Mouse (Mus musculus) heart, adult 18-20 months (tissue): ENCODE results near the gene Snx25. TPM values are rescaled to one million over a fixed set of nuclear protein-coding genes. Genes with fewer than 3 reads are reported as not detected.

Source experiments
- DNase-seq, 2 experiments: peaks; one replicate each; pipeline ENCODE4 v3.0.0; 2021 to 2022; ENCODE audit warnings: mixed read lengths in 1 of 2
- total RNA-seq, 2 experiments: library from RNA; stranded (reverse); gene quantifications; 2 replicates each; pipeline ENCODE4 v1.2.3; 2021

Gene Snx25
- total RNA-seq, 2 experiments from 2014 or later: 8.1 to 8.3 TPM

DNA sequence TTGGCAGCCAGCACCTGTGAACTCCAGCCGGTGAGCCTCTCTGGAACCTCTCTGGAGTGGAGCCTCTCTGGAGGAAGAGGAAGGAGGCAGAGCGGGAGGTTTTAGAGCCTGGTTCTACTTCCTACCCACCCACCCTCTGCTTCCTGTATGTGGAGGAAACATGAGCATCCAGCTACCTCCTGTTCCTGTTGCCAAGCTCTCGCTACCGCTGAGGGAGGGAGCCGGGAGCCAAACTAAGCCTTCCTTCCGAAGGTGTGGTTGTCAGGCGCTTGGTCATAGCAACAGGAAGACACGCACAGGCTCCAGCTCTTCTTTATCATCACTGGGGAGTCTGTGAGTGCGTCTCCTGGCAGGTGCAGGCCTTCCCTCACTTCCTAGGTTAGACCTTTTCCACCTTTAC, 129.8 kb downstream of the Snx25 start:
- DNase-seq: peak; percentile 25 to 71

DNA sequence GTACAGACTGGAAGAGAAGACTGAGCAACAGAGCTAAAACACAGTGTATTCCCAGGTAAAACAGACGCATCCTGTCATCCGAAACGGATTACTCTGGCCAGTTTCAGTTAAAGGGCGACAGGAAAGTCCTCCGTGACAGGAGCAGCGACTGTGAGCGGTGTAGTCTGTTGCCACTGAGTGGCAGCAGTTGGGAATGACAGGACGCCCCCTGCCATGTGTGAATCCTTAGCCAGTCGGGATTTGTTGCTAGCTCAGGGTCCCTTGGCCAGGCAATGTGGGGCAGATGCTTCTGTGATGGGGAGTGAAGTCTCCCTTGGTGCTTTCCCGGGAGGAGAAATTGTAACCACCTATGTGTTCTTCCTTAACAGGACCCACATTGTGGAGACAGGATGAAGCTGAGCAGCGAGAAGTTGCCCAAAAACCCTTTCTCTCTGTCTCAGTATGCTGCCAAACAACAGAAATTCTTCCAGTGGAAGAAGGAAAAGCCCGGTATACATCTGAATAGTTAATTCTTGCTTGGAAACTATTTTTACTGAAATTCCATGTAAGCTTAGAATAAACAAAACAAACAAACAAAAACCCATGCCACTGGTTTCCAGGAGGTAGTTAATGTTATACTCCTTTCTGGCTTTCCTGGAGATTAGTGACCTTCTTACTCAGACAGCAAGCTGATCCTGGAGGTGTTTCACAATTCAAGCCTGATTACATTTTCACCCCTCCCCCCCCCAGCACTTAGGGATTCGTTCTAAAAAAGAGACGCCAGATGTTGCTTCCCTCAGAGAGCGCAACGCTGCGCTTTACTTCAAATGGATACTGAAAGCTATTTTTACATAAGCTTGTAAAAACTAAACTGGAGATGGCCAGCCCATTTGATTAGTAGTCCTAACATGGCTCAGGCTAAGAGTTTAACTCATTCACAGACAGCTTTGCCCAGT, 140.9 kb downstream of the Snx25 start:
- peak; percentile 31 to 54 for DNase-seq

DNA sequence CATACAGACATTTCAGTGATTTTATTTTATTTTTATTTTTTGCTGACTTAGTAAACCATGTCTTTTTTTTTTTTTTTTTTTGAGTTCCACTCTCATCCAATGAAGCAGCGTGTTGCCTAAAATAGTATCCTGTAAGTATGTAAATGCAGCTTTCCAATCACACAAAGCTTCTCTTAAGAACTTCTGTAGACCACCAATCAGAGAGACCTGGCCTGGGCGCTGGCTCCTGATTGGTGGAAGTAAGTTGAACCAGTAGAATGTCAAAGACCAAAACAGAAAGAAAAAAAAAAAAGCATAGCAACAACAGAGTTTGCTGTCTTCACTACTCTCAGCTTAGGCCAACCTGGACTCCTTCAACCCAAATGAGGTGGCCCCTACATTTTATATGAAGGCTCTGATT, 141.7 kb downstream of the Snx25 start:
- no peak for DNase-seq

DNA sequence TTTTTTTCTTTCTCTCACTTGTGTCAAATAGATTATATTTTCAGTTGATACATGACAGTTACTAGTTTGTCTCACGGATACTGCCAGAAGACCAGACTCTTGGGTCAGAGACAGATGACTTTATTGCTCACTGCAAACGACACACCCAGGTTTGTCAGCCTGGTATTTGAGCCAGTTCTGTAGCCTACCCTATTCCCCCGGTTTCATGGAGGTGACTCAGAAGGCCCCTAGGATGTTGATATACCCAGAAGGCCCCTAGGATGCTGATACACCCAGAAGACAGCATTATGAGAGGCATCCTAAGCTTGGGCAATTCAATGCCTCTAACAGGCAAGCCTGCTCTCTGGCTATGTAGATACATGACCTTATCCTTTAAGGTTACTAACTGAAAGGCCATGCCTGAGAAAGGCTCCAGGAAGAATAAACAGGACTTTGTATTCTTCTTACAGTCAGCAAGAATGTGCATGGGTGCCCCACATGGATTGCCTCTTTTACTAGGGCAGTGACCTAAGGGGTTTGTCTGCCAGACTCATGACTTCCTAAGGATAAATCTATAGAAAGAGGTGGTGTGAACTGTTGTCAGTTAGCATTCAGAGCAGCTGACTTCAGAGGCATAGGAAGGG, 144.8 kb downstream of the Snx25 start:
- no peak for DNase-seq

DNA sequence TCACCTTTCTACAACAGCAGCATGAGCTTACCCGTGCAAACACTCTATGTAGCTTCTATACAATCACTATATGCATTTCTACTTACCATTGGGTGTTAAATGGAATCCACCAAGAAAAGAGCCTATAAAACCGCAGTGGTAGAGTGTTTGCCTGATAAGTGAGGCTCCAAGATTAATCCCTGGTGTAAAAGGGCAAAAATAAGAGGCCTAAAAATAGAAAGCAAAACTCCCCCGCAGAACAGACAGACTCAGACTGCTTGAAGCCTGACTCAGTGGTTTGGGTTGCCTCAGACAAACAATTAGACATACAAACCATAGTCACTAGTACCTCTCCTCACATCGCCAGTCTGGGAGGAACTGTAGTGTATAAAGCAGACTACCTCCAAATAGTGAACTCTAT, 146.4 kb downstream of the Snx25 start, which contains the start of gene Ankrd37:
Gene Ankrd37, minus strand, starts transcription at position 112 of the 400 bp plus-strand sequence.
- peak in 1 of 2 experiments; percentile 14 for DNase-seq

DNA sequence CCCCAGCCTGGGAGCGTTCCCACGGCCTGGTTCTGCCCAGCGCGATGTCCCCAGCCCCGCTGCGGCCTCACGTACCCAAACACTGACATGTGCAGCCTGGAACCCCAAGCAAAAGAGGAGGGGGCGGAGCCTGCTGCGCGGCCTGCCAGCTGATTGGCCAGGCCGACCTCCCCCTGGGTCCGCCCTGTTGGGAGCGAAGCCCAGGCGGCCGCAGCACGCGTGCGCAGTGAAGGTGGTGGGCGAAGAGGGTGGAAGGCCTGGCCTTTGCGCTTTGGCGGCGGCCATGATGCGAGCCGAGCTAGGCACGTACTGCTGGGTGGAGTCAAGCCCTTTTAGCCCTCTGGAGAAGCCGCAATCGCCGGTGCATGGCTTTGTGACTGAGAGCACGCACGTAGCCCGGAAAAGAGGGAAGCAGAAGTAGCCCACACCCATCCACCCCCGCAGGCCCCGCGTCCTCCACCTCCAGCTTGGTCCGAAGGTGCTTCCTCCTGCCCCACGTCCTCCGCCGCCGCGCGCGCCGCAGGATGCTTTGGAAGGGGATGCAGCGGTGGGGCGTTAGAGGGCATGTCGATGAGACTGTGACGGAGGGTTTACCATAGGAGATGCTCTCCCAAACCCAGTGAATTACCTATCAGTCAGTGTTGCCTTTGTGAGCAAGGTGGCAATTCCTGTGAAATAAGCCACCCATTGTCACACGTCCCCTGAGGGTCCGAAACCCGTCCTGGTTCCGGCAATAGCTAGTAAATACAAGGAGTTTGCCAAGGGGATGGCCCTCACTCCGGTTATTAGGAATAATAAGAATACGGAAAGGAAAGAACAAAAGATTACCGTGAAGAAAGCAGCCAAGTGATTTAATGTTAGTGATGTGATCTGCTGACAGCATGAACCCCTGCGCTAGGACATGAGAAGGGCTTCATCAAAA, 151.9 kb downstream of the Snx25 start:
- peak; percentile 99 to 100 for DNase-seq

DNA sequence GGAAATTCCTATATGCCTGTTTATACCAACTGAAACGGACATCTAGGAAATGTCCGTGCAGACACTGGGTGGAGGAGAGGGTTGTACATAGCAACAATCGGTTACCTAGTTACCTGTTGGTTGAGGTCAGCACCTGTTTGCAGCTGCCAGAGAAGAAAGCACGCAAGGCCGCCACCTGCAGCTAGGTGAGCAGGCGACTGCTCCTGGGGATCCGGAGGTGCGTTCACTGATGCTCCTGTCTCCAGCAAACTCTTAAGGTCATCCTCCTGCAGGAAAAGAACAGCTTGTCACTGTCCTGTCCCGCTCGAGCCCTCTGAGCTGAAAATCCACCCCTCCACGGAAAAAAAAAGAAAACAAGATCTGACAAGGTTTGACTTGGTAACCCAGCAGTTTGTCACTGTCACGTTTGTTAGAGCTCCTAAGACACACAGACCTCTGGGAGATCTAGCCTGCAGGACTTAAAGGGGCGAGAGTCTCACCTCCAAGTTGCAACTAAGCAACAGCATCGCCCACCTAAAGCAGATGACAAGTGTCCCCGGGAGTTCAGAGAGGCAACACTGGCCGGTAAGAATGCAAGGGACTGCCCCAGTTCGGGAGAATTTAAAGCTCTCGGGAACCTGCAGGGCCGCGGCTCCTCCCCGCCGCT, 152.7 kb downstream of the Snx25 start, which contains the start of gene Lrp2bp:
Gene Lrp2bp, plus strand, starts transcription at position 166 of the 646 bp plus-strand sequence.
- DNase-seq: peak in 1 of 2 experiments; percentile 22

DNA sequence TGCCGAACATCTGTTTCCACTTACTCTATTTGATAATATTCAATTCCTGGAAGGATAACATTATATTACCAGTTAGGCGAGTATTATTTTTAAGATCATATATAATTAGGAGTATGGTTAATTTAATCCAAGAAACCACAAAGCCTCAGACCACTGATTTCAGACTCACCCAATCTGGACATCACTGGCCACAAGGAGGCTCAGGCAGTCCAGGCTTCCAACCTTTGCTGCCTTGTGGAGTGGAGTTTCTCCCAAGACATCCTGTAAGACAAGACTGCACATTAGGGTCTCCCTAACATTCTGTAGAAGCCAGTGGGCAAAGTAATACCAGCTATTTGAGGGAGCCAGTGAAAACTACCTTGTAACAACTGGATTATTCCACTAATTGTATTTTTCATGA, 153.7 kb downstream of the Snx25 start:
- DNase-seq: peak in 1 of 2 experiments; percentile 25

DNA sequence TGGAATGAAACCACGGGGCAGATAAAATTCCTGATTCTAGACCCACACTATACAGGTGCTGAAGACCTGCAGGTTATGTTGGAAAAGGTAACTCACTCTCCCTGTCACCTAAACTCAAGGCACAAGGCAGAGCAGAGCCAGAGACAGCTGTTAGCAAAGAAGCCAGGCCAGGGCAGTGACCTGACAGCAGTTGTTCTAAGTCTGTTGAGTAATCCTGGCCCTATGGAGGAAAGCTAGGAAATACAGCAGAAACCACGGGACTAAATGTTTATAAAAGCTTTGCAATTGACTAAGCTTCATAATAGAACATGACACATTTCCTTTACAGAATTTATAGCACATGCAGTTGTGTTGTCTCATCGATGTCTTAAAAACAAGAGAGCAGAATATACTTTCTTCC, 156.4 kb downstream of the Snx25 start:
- DNase-seq: no peak

DNA sequence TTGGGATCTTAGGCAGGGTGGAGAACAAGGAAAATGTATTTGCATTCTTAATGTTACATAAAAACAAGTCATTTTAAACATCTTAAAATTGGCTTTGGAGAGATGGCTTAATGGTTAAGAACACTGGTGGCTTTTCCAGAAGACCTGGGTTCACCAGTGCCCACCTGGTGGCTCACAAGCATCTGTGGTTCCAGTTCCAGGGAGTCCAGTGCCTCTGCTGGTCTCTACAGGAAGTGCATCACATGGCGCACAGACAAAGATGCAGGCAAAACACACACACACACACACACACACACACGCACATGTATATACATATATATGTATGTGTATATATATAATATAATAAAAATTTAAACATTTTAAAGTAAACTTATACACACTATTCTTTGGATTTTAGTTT, 157.8 kb downstream of the Snx25 start:
- DNase-seq: no peak

DNA sequence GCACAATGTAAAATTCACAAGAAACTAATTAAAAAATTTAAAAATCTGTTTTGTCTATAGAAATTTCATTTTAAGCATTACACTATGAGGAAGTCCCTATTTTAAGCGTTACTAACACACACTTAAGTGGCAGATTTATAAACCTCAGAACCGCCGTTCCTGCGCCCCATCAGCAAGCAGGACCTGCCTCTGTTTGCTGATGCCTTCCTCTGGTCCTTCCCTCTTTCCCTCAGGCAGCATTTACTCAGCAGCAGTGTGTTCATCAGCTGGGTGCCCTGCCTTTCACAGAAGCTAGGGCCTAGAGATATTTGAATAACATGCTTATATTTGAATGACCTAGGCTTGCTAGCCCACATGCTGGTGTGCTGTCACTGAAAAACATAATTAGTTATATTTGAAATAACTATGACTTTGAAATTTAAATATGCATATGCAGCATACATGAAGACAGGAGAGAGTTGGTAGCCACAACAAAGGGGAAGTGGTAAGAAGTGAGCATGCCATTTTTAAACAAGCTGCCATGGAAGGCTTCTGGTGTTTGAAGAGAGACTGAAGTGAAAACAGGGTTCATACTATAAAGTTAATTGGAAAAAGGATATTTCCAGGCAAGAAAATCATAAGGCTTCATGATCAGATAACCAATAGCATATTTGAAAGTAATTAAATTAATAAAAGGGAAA, 161.2 kb downstream of the Snx25 start:
- DNase-seq: no peak

DNA sequence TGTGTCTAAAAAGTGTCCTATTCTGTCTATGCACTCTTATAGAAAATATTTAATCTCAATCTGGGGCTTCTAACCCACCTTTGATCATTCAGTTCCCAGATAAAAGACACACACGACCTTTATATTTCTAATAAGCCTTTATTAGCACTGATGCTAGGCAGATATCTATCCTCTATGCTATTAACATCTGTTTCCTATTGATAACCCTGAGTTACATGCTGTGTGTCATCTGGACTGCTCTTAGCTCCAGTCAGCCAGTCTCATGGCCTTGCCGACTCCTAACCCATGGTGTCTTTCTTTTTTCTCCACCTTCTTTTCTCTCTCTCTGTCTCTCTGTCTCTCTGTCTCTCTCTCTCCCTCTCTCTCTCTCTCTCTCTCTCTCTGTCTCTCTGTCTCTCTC, 163.8 kb downstream of the Snx25 start:
- no peak for DNase-seq

DNA sequence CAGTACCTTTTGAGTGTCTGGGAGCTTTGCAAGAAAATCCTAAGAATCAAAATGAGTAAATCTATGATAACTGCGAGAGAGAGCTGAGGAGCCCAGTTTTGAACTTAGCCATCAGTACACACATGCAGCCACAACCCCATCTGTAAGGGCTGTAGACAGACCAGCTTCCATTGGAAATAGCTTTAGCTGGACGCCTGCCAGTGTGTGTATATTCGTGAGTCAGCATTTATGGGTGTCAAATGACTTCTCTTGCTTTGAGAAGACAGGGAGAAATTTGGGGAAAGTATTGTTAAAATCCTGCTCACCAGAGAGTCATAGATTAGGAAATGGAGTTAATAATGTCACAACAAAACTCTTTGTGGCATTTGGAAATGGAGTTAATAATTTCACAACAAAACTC, 165.3 kb downstream of the Snx25 start:
- no peak for DNase-seq

Other genes starting within 250 kb of the Snx25 start
- gene Ccdc110, start 217.5 kb downstream of the Snx25 start, total RNA-seq: not detected
- 1 to 10 TPM in 1 of 2 experiments, under 1 TPM in 1; 0.37 to 1.3 TPM for gene 1700029J07Rik, start 176.9 kb downstream of the Snx25 start, total RNA-seq
- 10 to 100 TPM; 31.2 to 33.1 TPM for gene Ufsp2, start 176.6 kb downstream of the Snx25 start, total RNA-seq
- 1 to 10 TPM in 1 of 2 experiments, under 1 TPM in 1; 0.77 to 1.0 TPM for gene Lrp2bp, start 152.9 kb downstream of the Snx25 start, total RNA-seq
- gene Ankrd37, start 146.5 kb downstream of the Snx25 start, total RNA-seq: 1 to 10 TPM; 4.9 to 7.2 TPM
- gene Cfap97, start 388 bp downstream of the Snx25 start, total RNA-seq: 10 to 100 TPM; 11.3 to 13.4 TPM
- gene Slc25a4, start 59.1 kb upstream of the Snx25 start, total RNA-seq: 1,000 to 10,000 TPM; 4,817 to 5,383 TPM
- gene Helt, start 142.5 kb upstream of the Snx25 start, total RNA-seq: 1 to 10 TPM; 1.5 to 3.4 TPM